Mouse (Mus musculus): ENCODE results near the gene Ankrd36. TPM values are rescaled to one million over a fixed set of nuclear protein-coding genes. Genes with fewer than 3 reads are reported as not detected.
A peak's percentile ranks its signal among the peaks of the same experiment; 100 is the strongest.
"Not testable (repeated sequence)": the region's sequence is repeated elsewhere in the genome, so short reads cannot be mapped to it uniquely, and the experiment has no call there.

Ankrd36 gene
- total RNA-seq, 2 experiments from 2014 or later: not detected

DNA sequence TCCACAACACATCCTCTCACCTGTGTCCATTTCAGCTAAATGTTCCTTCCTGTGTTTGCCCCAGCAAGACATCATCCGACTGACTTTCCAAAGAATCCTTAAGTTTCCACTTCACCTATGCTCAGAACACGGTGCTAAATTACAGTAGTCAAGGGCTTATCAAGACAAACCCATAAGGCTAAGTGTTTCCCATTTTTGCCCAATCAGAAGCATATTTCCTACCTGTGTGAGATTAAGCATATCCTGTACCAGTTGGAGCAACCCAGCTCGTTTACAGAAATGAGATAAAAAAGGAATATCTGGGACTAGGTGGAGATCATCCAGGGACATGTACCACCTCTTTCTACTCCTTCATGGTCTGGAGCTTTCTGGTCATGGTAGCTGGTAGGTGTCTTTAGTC lies 22.8 kb upstream of the Ankrd36 start:
- DNase-seq: no peak

DNA sequence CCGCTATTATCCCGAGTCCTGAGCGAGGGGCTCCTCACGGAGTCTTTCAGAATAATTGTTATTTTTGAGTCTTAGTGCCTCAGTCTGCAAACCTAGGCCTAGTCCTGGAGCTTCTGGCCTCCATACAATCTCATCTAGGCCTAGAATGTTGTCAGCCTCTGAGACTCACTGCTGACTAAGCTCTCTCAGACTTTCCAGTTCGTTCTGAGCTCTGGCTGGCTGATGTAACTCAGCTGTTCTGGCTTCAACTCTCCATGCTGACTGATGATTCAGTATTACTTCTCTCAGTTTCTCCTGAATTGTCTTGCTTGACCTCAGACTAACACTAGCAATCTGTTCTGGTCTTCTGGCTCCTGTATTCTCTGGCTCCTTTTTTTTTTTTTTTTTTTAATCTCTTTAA lies 18.1 kb upstream of the Ankrd36 start:
- no peak for DNase-seq

GRCm38 (mm10) chr11:5551931-5552330 lies 17.6 kb upstream of the Ankrd36 start:
- DNase-seq: no peak

GRCm38 (mm10) chr11:5560273-5560672 lies 9.2 kb upstream of the Ankrd36 start:
- no peak for DNase-seq

GRCm38 (mm10) chr11:5562625-5563268 lies 6.7 kb upstream of the Ankrd36 start:
- no peak for DNase-seq

DNA sequence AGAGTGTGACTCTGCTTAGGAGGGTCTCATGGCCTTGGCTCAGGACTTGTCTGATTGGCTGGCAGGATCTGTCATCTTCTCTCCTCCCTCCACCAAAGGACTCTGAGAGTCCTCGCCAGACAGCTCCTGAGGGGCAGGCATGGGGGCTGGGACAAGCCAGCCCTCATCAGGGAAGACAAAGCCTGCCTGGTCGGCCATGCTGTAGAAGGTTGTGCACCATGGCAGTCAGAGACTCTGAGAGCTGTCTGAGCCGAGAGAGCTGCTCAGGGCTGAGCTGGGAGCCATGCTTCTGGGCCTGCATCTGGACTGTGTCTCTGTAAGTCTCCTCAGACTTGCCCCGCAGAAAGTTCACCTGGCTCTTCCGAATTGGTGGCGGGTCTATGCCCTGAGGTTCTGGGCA lies 5.6 kb upstream of the Ankrd36 start:
- no peak for DNase-seq

GRCm38 (mm10) chr11:5565596-5565995 lies 3.9 kb upstream of the Ankrd36 start:
- no peak for DNase-seq

DNA sequence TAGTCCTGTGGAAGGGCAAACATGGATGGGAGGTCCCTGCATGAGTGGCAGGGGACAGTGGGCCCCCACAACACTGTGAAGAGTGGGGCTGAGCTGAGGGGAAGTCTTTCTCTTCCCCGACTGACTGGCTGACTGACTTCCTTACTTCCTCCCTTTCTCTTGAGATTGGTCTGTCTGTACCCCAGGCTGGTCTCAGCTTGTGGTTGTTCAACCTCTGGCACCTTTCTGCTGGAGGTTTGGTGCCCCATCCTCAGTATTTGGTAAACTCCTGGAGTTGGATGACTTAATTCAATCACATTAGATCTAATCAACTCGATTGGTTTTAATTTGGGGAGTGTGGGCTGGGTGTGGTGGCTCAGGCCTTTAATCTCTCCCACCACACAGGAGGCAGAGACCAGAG lies 3.0 kb upstream of the Ankrd36 start:
- DNase-seq: no peak

DNA sequence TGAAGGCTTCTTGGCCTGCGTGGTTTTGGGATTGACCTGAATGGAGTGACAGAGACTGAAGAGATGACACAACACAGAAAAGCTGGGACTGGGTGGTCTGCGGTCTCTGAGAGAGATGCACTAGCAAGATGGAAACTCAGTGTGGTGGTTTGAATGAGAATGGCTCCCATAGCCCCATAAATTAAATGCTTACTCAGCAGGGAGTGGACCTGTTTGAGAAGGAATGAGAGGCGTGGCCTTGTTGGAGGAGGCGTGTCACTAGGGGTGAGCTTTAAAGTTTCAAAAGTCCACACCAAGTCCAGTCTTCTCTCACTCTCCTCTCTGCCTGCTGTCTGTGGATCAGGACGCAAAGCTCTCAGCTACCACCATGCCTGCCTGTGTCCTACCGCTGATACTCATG lies 1.8 kb upstream of the Ankrd36 start:
- DNase-seq: no peak

- no peak for DNase-seq
These were observed 1.4 kb upstream of the Ankrd36 start for GRCm38 (mm10) chr11:5568082-5568481.

GRCm38 (mm10) chr11:5571856-5572255 lies 2.4 kb downstream of the Ankrd36 start:
- DNase-seq: no peak

DNA sequence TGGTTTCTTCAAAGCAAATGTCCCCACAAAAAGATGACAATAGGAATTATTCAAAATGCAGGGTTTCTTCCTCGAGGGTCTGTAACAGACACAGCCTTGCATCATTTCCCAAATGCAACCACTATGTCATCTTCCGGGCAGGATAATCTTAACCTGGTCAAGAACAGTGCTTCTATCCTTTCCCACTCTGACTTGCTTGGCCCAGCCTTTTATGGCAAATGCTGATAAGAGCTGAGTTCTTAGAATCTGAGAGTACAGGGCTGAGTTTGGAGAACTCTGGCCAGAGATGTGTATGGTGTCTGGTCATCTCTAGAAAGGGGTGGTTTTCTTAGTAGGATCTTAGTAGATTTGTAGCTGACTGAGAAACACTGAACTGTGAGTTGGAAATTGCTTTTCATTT lies 4.3 kb downstream of the Ankrd36 start:
- no peak for DNase-seq

GRCm38 (mm10) chr11:5575046-5575445 lies 5.6 kb downstream of the Ankrd36 start:
- no peak for DNase-seq

GRCm38 (mm10) chr11:5592336-5592735 lies 22.9 kb downstream of the Ankrd36 start:
- DNase-seq: peak; percentile 84

GRCm38 (mm10) chr11:5595381-5595791 lies 25.9 kb downstream of the Ankrd36 start:
- DNase-seq: no peak

- no peak for DNase-seq
These were observed 26.3 kb downstream of the Ankrd36 start for GRCm38 (mm10) chr11:5595792-5596191.

GRCm38 (mm10) chr11:5596756-5597155 lies 27.3 kb downstream of the Ankrd36 start:
- no peak for DNase-seq

DNA sequence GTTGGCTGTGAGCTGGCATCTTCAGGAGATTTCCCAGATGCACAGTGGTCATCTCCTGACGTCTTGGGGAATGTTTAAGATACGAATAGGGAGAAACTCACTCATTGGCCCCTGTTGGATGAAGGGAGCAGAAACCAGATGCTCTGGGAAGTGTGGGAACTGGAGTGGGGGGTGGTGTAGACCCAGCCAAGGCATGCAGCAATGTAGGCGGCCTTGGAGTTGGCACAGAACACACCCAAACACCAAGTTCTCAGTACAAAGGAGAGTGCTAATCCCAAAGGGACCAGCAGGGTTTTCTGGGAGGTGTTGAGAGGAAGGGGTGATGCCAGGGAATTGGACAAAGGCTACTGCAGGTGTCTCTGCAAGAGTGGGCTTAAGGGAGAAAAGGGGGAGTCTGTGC lies 35.9 kb downstream of the Ankrd36 start:
- no peak for DNase-seq

DNA sequence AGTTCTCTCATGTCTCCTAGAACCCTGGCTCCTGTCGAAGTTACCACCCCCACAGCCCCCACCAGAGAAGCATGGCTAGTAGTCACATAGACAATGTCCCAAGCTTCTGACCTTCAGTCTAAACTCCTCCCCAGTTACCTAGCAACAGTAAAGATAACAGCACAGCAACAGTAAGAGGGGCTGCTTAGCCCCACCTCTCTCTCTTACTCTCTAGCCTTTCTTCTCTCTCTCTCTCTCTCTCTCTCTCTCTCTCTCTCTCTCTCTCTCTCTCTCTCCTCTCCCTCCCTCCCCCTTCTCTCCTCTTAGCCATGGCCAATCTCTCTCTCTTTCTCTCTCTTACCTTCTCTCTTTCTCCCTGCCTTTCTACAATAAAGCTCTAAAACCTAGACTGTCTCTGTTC lies 42.4 kb downstream of the Ankrd36 start:
- DNase-seq: not testable (repeated sequence)

GRCm38 (mm10) chr11:5614453-5614852 lies 45.0 kb downstream of the Ankrd36 start:
- no peak for DNase-seq

GRCm38 (mm10) chr11:5625101-5625500 lies 55.6 kb downstream of the Ankrd36 start:
- DNase-seq: no peak

DNA sequence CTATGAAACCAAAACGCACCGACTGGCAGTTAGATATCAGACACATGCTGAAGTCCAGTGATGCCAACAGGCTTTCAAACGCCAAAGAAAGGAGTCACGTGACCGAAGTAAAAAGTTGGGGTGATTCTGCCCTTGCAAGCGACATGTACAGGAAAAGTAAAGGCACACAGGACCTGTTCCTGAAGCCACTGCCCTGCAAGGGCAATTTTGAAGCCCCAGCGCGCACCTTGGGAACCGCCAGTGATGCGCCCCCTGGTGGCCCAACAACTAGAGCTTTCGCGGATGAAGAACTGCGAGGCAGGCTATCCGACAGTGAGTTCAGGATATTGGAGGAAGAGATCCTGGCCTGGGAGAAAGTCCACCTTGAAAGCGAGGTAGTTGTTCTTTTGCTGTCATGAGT lies 59.5 kb downstream of the Ankrd36 start:
- peak; percentile 89 for DNase-seq

DNA sequence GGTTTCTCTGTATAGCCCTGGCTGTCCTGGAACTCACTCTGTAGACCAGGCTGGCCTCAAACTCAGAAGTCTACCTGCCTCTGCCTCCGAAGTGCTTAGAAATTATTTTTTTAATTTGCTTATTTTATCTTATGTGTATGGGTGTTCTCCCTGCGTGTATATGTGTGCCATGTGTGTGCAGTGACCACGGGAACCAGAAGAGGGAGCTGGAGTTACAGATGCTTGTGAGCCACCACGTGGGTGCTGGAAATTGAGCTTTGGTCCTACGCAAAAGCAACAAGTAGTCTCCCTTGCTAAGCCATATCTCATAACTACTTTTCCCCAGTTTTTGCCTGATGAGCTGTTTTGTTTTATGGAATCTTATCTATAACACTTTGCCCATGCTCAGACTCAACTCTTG lies 73.6 kb downstream of the Ankrd36 start:
- DNase-seq: no peak

GRCm38 (mm10) chr11:5650321-5650720 lies 80.8 kb downstream of the Ankrd36 start:
- peak; percentile 8 for DNase-seq

DNA sequence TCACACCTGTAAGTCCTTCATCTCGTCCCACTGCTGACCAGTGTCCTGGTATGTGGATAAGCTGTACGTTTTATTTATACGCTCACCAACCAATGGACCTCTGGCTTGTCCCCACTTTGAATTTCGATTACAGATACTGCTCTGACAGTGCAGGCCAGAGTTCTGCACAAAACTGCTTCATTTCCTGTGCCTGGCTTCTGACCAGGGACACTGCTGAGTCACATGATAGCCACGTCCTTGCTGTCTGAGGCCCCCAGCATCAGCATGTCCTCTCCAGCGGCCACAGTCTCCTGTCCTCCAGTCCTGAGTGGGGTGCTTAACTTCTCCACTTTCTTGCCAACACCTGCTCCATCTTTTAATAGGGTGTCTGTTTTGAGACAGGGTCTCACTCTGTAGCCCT lies 113.1 kb downstream of the Ankrd36 start:
- DNase-seq: peak; percentile 65
